Mouse (Mus musculus) urinary bladder, adult 2 months (tissue): ENCODE measurements at regions not wholly inside any gene's neighbourhood (a gene's known extent, or its start where the extent isn't known, plus 50 kb on each side); places are given as distances from the start of the nearest gene placed in this dataset.

Experiments used
- DNase-seq: peaks from one replicate; pipeline ENCODE4 v3.0.0; 2022; ENCODE audit warnings: low spot score

- no peak for DNase-seq
Measured at GRCm38 (mm10) chr13:28699490-28700032, 254.0 kb downstream of the Sox4 start.

- DNase-seq: no peak
Measured at GRCm38 (mm10) chr13:28697796-28698678, 255.5 kb downstream of the Sox4 start.

DNA sequence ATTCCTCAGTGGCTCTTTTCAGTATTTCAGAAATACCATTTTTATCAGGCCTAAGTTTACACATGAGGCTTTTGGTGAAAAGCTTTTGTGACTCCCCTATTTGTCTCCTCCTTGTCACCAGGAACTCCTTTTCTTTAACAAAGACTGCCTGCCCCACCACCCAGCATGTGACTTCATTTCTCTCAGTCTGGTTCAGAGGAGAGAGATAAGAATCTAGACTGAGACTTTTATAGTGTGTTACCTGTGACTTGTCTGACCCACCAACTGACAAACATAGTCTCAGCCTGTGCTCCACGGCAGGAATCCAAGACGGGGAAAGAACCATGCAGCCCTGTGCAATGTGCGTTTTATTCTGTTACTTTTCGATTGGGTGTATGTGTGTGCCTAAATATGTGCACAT, 260.4 kb downstream of the Sox4 start:
- no peak for DNase-seq

DNA sequence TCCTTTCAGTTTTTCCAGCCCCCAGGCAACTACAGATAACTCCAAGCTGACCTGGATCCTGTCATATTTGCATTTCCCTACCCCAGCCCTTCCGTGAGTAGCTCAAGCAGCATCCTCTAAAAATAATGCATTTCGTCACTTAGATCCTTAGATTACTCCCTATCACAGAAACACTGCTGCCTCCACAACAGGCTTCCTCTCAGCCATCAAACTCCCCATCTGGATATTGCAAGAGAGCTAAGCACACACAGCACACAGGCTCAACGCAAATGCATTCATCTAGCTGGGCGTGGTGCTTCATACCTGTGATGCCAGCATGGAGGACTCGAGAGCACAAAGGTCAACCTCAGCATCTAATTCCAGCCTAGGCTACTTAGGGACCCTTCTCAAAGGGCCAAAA, 260.9 kb downstream of the Sox4 start:
- no peak for DNase-seq

- DNase-seq: no peak
Measured at GRCm38 (mm10) chr13:28690511-28691160, 262.9 kb downstream of the Sox4 start.

- DNase-seq: no peak
Measured at GRCm38 (mm10) chr13:28687838-28688237, 265.7 kb downstream of the Sox4 start.

GRCm38 (mm10) chr13:28684311-28684710, 269.2 kb downstream of the Sox4 start:
- no peak for DNase-seq

GRCm38 (mm10) chr13:28680266-28680665, 273.2 kb downstream of the Sox4 start:
- no peak for DNase-seq

- DNase-seq: no peak
Measured at GRCm38 (mm10) chr13:28673622-28674021, 279.9 kb downstream of the Sox4 start.

DNA sequence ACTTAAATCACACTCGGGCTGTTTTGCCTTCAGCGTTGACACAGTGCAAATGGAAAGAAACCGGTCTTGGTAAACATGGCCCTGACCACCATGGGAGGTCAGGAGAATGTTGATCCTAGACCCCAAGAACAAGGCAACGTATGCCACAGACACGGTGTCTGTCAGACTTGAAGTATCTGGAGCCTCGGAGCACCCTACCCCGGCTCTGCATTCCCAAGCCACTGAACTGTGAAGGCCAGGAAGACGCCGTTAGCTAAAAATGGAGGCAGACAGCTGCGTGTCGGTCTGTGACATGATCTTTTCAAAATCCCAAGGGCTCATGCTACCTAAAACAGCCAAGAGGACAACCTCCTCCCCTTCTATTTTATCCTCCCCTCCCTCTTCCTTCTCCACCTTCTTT, 282.0 kb downstream of the Sox4 start:
- no peak for DNase-seq

GRCm38 (mm10) chr13:28669832-28670585, 283.5 kb downstream of the Sox4 start:
- DNase-seq: no peak

- no peak for DNase-seq
Measured at GRCm38 (mm10) chr13:28666832-28667231, 286.7 kb downstream of the Sox4 start.

- no peak for DNase-seq
Measured at GRCm38 (mm10) chr13:28665150-28665549, 288.4 kb downstream of the Sox4 start.

GRCm38 (mm10) chr13:28664698-28665097, 288.8 kb downstream of the Sox4 start:
- no peak for DNase-seq

DNA sequence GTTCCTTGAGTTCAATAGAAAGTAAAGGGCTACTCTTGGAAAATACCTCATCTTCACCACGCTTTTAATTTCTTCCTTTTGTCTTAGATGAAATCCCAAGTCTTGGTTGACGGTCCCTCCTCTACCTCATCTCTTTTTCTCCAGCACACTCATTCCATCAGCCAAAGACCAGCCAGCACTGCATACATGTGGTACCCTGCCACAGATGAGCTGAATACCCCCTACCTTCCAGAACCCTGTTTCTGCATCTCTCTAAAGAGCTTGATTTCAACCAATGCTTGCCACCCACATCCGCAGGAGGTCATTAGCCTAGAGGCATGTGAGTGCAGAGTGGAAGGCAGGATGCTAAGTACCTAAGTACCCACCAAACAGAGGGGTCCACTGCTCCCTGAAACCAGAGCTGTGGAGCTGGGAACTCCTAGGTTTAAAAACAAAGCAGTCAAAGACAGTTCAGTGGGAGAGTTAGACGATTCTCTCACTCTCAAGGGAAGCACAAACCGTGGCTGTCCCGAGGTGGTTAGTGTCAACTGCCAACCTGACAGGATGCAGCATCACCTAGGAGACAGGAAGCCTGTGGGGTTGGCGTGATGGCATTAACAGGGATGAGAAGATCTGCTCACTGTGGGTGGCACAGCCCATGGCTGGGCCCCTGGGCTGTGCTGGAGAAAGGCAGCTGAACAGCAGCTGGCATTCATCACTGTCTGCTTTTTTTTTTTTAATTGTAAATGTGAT, 289.4 kb downstream of the Sox4 start:
- no peak for DNase-seq

DNA sequence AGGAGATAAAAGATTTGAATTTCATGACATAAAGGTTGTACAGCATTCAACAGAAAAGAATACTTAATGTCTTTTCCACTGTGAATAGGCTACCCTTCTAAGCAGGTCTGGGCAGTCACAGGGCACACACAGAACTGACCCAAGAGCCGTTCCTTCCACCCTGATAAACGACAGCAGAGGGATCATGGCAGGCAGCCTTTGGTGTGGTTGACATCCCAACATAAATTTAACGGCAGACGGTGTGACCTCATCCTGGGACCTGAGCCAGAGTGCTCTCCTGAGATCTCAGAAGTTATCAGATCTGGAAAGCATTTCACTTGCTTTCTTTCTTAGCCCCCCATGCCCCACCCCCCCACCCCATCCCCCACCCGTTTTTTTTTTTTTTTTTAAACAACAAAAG, 290.1 kb downstream of the Sox4 start:
- no peak for DNase-seq

- DNase-seq: no peak
Measured at GRCm38 (mm10) chr13:28662316-28662752, 291.2 kb downstream of the Sox4 start.

DNA sequence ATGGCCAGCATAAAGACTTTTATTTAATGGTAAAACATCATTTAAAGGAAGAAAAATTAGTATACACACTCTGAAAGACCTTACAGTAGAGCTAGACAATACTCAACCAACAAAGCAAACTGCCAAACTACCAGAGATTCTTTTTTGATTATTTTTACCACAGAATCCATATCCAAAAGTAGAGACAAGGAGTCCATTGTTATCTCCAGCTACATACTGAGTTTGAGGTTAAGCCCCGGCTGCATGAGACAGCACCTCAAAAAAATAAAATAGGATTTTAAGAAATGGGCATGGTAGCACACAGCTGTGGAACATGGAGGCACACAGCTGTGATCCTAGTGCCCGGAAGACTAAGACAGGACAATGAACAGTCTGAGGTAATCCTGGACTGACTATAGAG, 293.4 kb downstream of the Sox4 start:
- DNase-seq: no peak

- DNase-seq: no peak
Measured at GRCm38 (mm10) chr13:28658652-28659051, 294.9 kb downstream of the Sox4 start.

- no peak for DNase-seq
Measured at GRCm38 (mm10) chr13:28654883-28655282, 298.6 kb downstream of the Sox4 start.

DNA sequence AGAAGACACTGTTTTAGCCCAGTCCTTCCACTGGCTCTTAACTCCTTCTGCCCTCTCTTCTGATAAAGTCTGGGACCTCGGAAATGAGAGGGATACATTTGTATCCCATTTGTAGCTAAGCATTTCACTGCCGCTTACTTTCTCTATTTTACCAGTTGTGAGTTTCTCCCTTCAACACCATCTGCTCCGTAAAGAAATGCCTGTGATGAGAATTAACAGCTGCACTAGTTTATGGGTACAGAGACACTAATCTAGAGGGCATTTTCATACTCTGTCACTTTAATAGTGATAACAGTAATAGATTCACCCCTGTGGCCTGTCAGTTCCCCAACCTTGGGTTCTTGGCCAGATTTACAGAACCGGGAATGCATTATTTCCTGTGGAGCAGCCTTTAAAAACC, 300.2 kb downstream of the Sox4 start:
- no peak for DNase-seq

GRCm38 (mm10) chr13:28651810-28652209, 301.7 kb downstream of the Sox4 start:
- no peak for DNase-seq
